Mouse (Mus musculus) heart, adult 2 months (tissue): Measurements from ENCODE around the gene Slc16a14. TPM values are rescaled to one million over a fixed set of nuclear protein-coding genes. Genes with fewer than 3 reads are reported as not detected.

ENCODE experiments used
- DNase-seq, 2 experiments: peaks; one replicate each; pipeline ENCODE4 v3.0.0; 2021
- H3K27ac ChIP-seq: fragments of 200-600 bp; 2 replicates; pipeline ENCODE4 v1.8.1; 2022
- H3K27me3 ChIP-seq: fragments of 200-500 bp; 2 replicates; pipeline ENCODE4 v1.6.1; 2012; ENCODE audit warnings: mild to moderate bottlenecking, low read length, inconsistent platforms, mixed read lengths; ENCODE audit not compliant: control insufficient read depth, insufficient read depth
- H3K36me3 ChIP-seq: fragments of 200-500 bp; 2 replicates; pipeline ENCODE4 v1.6.1; 2012; ENCODE audit warnings: low read length, inconsistent platforms; ENCODE audit not compliant: control insufficient read depth, insufficient read depth
- H3K4me1 ChIP-seq: fragments of 200-500 bp; 2 replicates; pipeline ENCODE4 v1.6.1; 2011; ENCODE audit warnings: low read length; ENCODE audit not compliant: control insufficient read depth, insufficient read depth
- H3K4me3 ChIP-seq: fragments of 200-600 bp; 2 replicates; pipeline ENCODE4 v1.8.1; 2022
- H3K79me2 ChIP-seq: fragments of 200-500 bp; replicated peaks from 2 replicates; pipeline ENCODE4 v1.6.1; 2012; ENCODE audit warnings: mild to moderate bottlenecking, inconsistent platforms, low read length, moderate library complexity, mixed read lengths; ENCODE audit not compliant: control insufficient read depth, insufficient read depth
- H3K9ac ChIP-seq: fragments of 200-500 bp; 2 replicates; pipeline ENCODE4 v1.6.1; 2012; ENCODE audit warnings: low read depth, mild to moderate bottlenecking, control low read depth, inconsistent platforms, low read length, mixed read lengths
- CTCF ChIP-seq: fragments of 200-600 bp; IDR thresholded peaks from 2 replicates; pipeline ENCODE4 v1.8.1; 2022; ENCODE audit warnings: antibody characterized with exemption, mild to moderate bottlenecking, moderate library complexity
- EP300 ChIP-seq: fragments of 200-500 bp; IDR thresholded peaks from 2 replicates; pipeline ENCODE4 v1.6.1; 2011; ENCODE audit warnings: low read depth, low read length, control low read depth; ENCODE audit not compliant: insufficient read depth
- POLR2A ChIP-seq: fragments of 200-500 bp; IDR thresholded peaks from 2 replicates; pipeline ENCODE4 v1.6.1; 2011; ENCODE audit warnings: mild to moderate bottlenecking, low read depth, low read length, control low read depth; ENCODE audit not compliant: insufficient read depth
- WGBS: fragments of 180-500 bp; shearing (Covaris S2); methylation state at CpG from one replicate; pipeline ENCODE4 v1.1.7; 2018; 5-methylcytosine and 5-hydroxymethylcytosine counted together
- intact Hi-C: fragments of 180-260 bp; cut with DNase I; formaldehyde crosslinking; loops from one replicate; pipeline ENCODE4 v1.15.1; 2025
- polyA plus RNA-seq: library from polyadenylated mRNA; depleted of rRNA; stranded (reverse); fragments of >200 nt; gene quantifications from 2 replicates; pipeline ENCODE4 v1.2.3, GENCODE M21; 2012
- total RNA-seq, 2 experiments: library from RNA; stranded (reverse); gene quantifications; 2 replicates each; pipeline ENCODE4 v1.2.3; 2021

The Slc16a14 gene
- total and polyA plus RNA-seq, 3 experiments: 0.10 to 0.48 (median 0.23) TPM

DNA sequence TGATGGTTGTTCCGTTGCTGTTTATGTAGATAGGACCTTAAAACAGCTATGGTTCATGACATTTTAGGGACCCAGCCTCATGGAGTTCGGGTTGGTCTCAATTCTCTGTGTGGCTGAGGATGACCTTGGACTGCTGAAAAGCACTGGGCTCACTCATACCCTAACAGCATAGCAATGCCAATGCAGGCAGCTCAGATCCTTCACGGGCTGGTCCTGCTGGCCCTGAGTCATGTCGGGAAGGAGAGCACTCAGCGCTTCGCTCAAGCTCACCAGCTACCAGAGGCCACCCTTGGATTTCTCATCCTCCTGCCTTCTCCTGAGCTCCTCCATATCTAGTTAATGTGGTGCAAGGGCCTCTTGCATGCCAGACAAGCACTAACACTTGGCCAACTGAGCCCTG, 35.8 kb downstream of the Slc16a14 start:
- WGBS: 89% methylated on average over 6 of the region's 6 CpGs
- DNase-seq: no peak
- Histone ChIP-seq H3K27me3 (no peaks in the 10 kb centered on the region), H3K27ac (no peak overlapping the region), H3K4me1 (no peaks in the 10 kb centered on the region), H3K79me2 (no peaks in the 10 kb centered on the region), H3K36me3 (no peaks in the 10 kb centered on the region), H3K4me3 (no peak overlapping the region), H3K9ac (no peak overlapping the region)
- TF ChIP-seq POLR2A (no peak), EP300 (no peak), CTCF (no peak)
- intact Hi-C loops: no loop called here

DNA sequence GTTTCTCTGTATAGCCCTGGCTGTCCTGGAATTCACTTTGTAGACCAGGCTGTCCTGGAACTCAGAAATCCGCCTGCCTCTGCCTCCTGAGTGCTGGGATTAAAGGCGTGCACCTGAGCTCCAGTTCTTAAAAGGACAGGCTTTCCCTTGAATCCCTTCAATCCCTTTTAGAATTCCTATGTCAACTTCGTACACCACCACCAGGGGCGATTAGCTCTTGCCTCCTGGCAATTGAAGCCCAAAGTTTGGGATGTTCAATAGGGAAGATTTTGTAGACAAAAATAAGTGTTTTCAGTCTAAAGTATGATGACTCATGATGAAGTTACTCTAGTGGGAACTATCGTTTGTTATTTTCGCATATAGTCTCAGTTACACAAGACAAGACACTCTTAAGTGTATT, 37.6 kb downstream of the Slc16a14 start:
- no peak overlapping the region for H3K27ac ChIP-seq
- DNase-seq: no peak
- WGBS: 75% methylated on average over 6 of the region's 6 CpGs
- intact Hi-C loops: no loop called here
- no peaks in the 10 kb centered on the region for H3K27me3 ChIP-seq
- H3K9ac ChIP-seq: no peak overlapping the region
- no peak overlapping the region for H3K4me3 ChIP-seq
- no peaks in the 10 kb centered on the region for H3K36me3 ChIP-seq
- no peaks in the 10 kb centered on the region for H3K4me1 ChIP-seq
- no peaks in the 10 kb centered on the region for H3K79me2 ChIP-seq
- TF ChIP-seq POLR2A: no peak
- TF ChIP-seq CTCF: no peak
- TF ChIP-seq EP300: no peak

DNA sequence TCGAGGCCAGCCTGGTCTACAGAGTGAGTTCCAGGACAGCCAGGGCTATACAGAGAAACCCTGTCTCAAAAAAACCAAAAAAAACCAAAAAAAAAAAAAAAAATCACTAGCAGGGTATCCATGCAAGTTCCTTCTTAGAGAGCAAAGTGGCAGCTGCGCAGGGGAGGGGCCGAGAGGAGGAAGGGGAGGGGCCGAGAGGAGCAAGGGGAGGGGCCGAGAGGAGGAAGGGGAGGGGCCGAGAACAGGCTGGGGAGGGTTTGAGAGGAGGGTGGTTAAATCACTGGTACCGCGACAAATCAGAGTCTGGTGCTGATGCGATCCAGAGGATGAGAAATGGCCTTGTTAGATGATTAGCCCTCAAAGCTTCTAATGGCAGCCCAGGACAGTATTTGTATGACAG, 43.2 kb downstream of the Slc16a14 start:
- Histone ChIP-seq H3K27me3 (no peaks in the 10 kb centered on the region), H3K4me3 (no peak overlapping the region), H3K27ac (no peak overlapping the region), H3K9ac (no peak overlapping the region), H3K4me1 (no peaks in the 10 kb centered on the region), H3K36me3 (no peaks in the 10 kb centered on the region), H3K79me2 (no peaks in the 10 kb centered on the region)
- intact Hi-C loops: no loop called here
- WGBS: 77% methylated on average over 9 of the region's 9 CpGs
- no peak for TF ChIP-seq POLR2A
- TF ChIP-seq CTCF: no peak
- no peak for TF ChIP-seq EP300
- no peak for DNase-seq

DNA sequence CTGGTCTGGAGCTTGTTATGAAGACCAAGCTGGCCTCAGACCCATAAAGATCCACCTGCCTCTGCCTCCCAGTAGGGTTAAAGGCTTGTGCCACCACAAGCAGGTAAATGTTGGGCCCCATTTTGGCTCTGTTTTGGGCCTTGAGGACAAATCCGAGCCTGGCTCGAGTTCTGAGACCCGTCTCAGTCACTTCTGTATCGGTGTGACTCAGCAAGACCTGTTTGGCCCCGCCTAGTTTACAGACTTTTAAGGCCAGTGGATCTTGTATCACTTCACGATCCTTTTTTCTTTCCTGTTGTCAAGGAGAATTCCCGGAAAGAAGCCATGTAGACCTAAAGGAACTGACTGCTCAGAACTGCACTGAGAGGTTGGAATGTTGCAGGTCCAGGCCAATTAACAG, 44.4 kb downstream of the Slc16a14 start:
- Histone ChIP-seq H3K9ac (no peak overlapping the region), H3K4me3 (no peak overlapping the region), H3K27me3 (no peaks in the 10 kb centered on the region), H3K27ac (no peak overlapping the region), H3K79me2 (no peaks in the 10 kb centered on the region), H3K36me3 (no peaks in the 10 kb centered on the region), H3K4me1 (no peaks in the 10 kb centered on the region)
- no peak for DNase-seq
- 71% methylated on average over 7 of the region's 7 CpGs for WGBS
- TF ChIP-seq POLR2A (no peak), CTCF (no peak), EP300 (no peak)
- intact Hi-C loops: no loop called here

DNA sequence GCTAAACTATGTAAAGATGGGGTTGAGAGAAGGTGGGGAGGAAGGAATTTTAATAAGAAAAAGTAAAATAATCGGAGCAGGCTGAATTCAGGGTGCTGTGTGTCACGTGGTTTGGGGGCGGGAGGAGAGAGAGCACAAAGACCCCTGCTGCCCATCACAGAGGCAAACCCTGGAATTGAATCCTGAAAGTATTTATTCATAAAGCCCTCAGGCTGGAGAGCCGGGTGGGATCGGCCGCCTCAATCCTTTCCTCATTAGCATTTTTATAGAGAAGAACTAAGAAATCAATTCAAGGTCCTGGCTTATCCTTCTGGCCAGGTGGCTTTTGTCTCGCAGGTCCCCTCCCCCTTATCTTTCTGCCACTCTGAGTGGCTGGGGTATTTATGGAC, 44.9 kb downstream of the Slc16a14 start:
- Histone ChIP-seq H3K79me2 (no peaks in the 10 kb centered on the region), H3K4me1 (no peaks in the 10 kb centered on the region), H3K9ac (no peak overlapping the region), H3K36me3 (no peaks in the 10 kb centered on the region), H3K27me3 (no peaks in the 10 kb centered on the region), H3K4me3 (no peak overlapping the region), H3K27ac (no peak overlapping the region)
- WGBS: 56% methylated on average over 7 of the region's 7 CpGs
- intact Hi-C loops: no loop called here
- DNase-seq: no peak
- no peak for TF ChIP-seq POLR2A
- TF ChIP-seq CTCF: no peak
- TF ChIP-seq EP300: no peak

DNA sequence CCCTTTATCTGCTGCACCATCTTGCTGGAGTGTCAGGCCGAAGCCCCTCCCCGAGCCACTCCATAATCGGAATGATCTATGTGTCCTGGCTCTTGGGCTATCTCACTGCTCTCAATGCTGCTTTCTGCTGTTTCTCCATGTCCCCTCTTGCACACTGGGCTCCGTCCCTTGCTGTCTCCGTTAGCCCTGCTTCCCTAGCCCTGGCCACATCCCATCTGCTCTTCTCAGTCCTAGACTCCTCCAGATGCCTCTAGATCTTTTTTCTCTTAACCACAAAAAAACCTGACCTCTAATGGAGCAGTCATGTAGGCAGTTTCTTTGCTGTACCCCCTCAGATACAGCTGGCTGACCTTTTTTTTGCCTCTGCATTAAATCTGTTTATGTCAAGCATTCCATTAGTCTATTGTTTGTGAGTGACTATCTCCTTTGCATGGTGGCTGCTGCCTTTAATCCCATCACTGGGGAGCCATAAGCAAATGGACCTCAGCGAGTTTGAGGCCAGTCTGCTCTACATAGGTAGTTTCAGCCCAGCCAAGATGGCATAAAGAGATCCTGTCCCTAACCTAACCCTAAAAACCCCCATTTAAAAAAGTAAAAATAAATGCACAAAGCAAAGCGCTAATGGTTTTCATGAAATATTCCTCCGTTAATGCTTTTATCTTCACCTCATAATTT, 45.5 kb downstream of the Slc16a14 start:
- no peak overlapping the region for H3K4me3 ChIP-seq
- no peak overlapping the region for H3K27ac ChIP-seq
- no peak overlapping the region for H3K9ac ChIP-seq
- H3K27me3 ChIP-seq: no peaks in the 10 kb centered on the region
- intact Hi-C loops: no loop called here
- no peaks in the 10 kb centered on the region for H3K36me3 ChIP-seq
- DNase-seq: no peak
- no peaks in the 10 kb centered on the region for H3K79me2 ChIP-seq
- TF ChIP-seq POLR2A (no peak), CTCF (no peak), EP300 (no peak)
- no peaks in the 10 kb centered on the region for H3K4me1 ChIP-seq
- 66% methylated on average over 8 of the region's 8 CpGs for WGBS
